Mouse (Mus musculus): ENCODE measurements at regions not wholly inside any gene's neighbourhood (a gene's known extent, or its start where the extent isn't known, plus 50 kb on each side); places are given as distances from the start of the nearest gene placed in this dataset.
"Not testable (repeated sequence)": the region's sequence is repeated elsewhere in the genome, so short reads cannot be mapped to it uniquely, and the experiment has no call there.

- peak; percentile 52 for DNase-seq (ENCODE audit: low spot score)
Observed at GRCm38 (mm10) chr5:68252671-68253070, 221.0 kb downstream of the Grxcr1 start.

GRCm38 (mm10) chr5:68253476-68253875 lies 221.8 kb downstream of the Grxcr1 start:
- DNase-seq (ENCODE audit: low spot score): no peak

- no peak for DNase-seq (ENCODE audit: low spot score)
Observed at GRCm38 (mm10) chr5:68254111-68254510, 222.5 kb downstream of the Grxcr1 start.

- no peak for DNase-seq (ENCODE audit: low spot score)
Observed at GRCm38 (mm10) chr5:68264206-68264605, 232.6 kb downstream of the Grxcr1 start.

- no peak for DNase-seq (ENCODE audit: low spot score)
Observed at GRCm38 (mm10) chr5:68274271-68274670, 242.6 kb downstream of the Grxcr1 start.

- DNase-seq (ENCODE audit: low spot score): no peak
Observed at GRCm38 (mm10) chr5:68275558-68276263, 244.1 kb downstream of the Grxcr1 start.

GRCm38 (mm10) chr5:68295774-68296173 lies 264.1 kb downstream of the Grxcr1 start:
- DNase-seq (ENCODE audit: low spot score): not testable (repeated sequence)

GRCm38 (mm10) chr5:68313187-68313586 lies 281.6 kb downstream of the Grxcr1 start:
- no peak for DNase-seq (ENCODE audit: low spot score)

- no peak for DNase-seq (ENCODE audit: low spot score)
Observed at GRCm38 (mm10) chr5:68318979-68319378, 287.3 kb downstream of the Grxcr1 start.

GRCm38 (mm10) chr5:68326998-68327593 lies 295.5 kb downstream of the Grxcr1 start:
- peak; percentile 6 for DNase-seq (ENCODE audit: low spot score)

- DNase-seq (ENCODE audit: low spot score): no peak
Observed at GRCm38 (mm10) chr5:68329311-68329710, 297.7 kb downstream of the Grxcr1 start.

GRCm38 (mm10) chr5:68329828-68330227 lies 298.2 kb downstream of the Grxcr1 start:
- no peak for DNase-seq (ENCODE audit: low spot score)

GRCm38 (mm10) chr5:68350921-68351320 lies 319.3 kb downstream of the Grxcr1 start:
- no peak for DNase-seq (ENCODE audit: low spot score)

- DNase-seq (ENCODE audit: low spot score): no peak
Observed at GRCm38 (mm10) chr5:68351793-68352192, 320.2 kb downstream of the Grxcr1 start.

GRCm38 (mm10) chr5:68353211-68353610 lies 321.6 kb downstream of the Grxcr1 start:
- DNase-seq (ENCODE audit: low spot score): no peak

GRCm38 (mm10) chr5:68353816-68354215 lies 322.2 kb downstream of the Grxcr1 start:
- DNase-seq (ENCODE audit: low spot score): not testable (repeated sequence)

- no peak for DNase-seq (ENCODE audit: low spot score)
Observed at GRCm38 (mm10) chr5:68361581-68362211, 330.1 kb downstream of the Grxcr1 start.

GRCm38 (mm10) chr5:68373082-68373481 lies 341.4 kb downstream of the Grxcr1 start:
- DNase-seq (ENCODE audit: low spot score): no peak

All from ovary, postnatal 14 days (tissue).